Mouse (Mus musculus): ENCODE measurements at regions not wholly inside any gene's neighbourhood (a gene's known extent, or its start where the extent isn't known, plus 50 kb on each side); places are given as distances from the start of the nearest gene placed in this dataset.

DNA sequence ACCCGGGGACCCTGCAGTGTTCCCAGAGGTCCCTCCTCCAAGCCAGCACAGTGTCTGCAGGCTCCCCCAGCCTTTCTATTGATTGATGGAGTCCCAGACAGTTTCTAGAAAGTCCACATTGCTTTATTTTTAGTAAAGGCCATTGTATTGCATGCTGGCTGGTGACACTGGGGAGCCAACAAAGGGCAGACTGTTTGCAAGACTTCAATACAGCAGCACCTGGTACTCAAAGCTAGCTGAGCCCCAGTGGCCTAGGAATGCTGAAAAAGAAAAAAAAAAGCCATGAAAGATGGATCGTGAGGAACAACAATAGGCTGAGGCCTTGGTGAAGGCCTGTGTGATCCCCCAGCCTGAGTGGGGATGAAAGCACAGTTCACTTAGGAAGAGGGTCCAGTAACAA, 336.6 kb downstream of the Tns1 start:
- H3K27me3 ChIP-seq (ENCODE audit: control insufficient read depth, insufficient read depth, low read length), result no peaks in the 10 kb centered on the region
- no peak overlapping the region for H3K27ac ChIP-seq (ENCODE audit: low read depth, low read length)
- ATAC-seq (ENCODE audit: low read depth), result no peak
- H3K36me3 ChIP-seq (ENCODE audit: control insufficient read depth, insufficient read depth, low read length), result no peaks in the 10 kb centered on the region
- H3K9ac ChIP-seq (replicated peaks; ENCODE audit: low read depth, low read length), result no peak overlapping the region
- 13% methylated on average over 2 of the region's 2 CpGs for WGBS
- no peaks in the 10 kb centered on the region for H3K4me1 ChIP-seq (ENCODE audit: control insufficient read depth, insufficient read depth, low read length)
- no peak overlapping the region for H3K4me2 ChIP-seq (ENCODE audit: low read depth, low read length)
- no peak overlapping the region for H3K4me3 ChIP-seq (ENCODE audit: low read depth, low read length)
- H3K9me3 ChIP-seq (ENCODE audit: control insufficient read depth, low read length), result no peaks in the 10 kb centered on the region

- WGBS, result 66% methylated on average over 7 of the region's 7 CpGs
- Histone ChIP-seq H3K27ac (ENCODE audit: low read depth, low read length) (no peak overlapping the region), H3K4me2 (ENCODE audit: low read depth, low read length) (no peak overlapping the region), H3K4me1 (ENCODE audit: control insufficient read depth, insufficient read depth, low read length) (no peaks in the 10 kb centered on the region), H3K36me3 (ENCODE audit: control insufficient read depth, insufficient read depth, low read length) (no peaks in the 10 kb centered on the region), H3K9ac (replicated peaks; ENCODE audit: low read depth, low read length) (no peak overlapping the region), H3K4me3 (ENCODE audit: low read depth, low read length) (no peak overlapping the region), H3K9me3 (ENCODE audit: control insufficient read depth, low read length) (no peaks in the 10 kb centered on the region), H3K27me3 (ENCODE audit: control insufficient read depth, insufficient read depth, low read length) (no peaks in the 10 kb centered on the region)
- ATAC-seq (ENCODE audit: low read depth), result no peak
Measured at GRCm38 (mm10) chr1:73787224-73787623, 337.0 kb downstream of the Tns1 start.

DNA sequence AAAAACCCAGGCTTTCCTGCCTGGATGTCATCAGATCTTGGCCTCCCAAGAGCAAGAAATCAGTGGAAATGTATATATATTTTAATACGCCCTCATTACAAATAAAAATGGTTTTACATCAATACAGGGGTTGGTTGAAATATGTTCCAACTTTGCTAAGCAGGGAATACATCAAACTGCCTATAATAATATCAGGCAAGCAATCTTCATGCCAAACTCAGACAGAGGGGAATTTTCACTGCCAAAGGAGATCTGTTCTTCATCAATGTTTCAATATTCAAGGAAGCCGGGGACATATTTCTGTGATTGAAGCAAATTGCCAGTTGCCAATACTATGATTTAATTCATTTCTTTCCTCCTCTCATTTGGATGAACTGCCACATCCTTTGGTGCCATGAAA, 340.9 kb downstream of the Tns1 start:
- no peaks in the 10 kb centered on the region for H3K9me3 ChIP-seq (ENCODE audit: control insufficient read depth, low read length)
- no peaks in the 10 kb centered on the region for H3K27me3 ChIP-seq (ENCODE audit: control insufficient read depth, insufficient read depth, low read length)
- H3K9ac ChIP-seq (replicated peaks; ENCODE audit: low read depth, low read length), result no peak overlapping the region
- no peak for ATAC-seq (ENCODE audit: low read depth)
- WGBS, result 92% methylated on average over 2 of the region's 2 CpGs
- H3K4me2 ChIP-seq (ENCODE audit: low read depth, low read length), result no peak overlapping the region
- no peak overlapping the region for H3K27ac ChIP-seq (ENCODE audit: low read depth, low read length)
- H3K4me1 ChIP-seq (ENCODE audit: control insufficient read depth, insufficient read depth, low read length), result no peaks in the 10 kb centered on the region
- no peaks in the 10 kb centered on the region for H3K36me3 ChIP-seq (ENCODE audit: control insufficient read depth, insufficient read depth, low read length)
- H3K4me3 ChIP-seq (ENCODE audit: low read depth, low read length), result no peak overlapping the region

- no peaks in the 10 kb centered on the region for H3K4me1 ChIP-seq (ENCODE audit: control insufficient read depth, insufficient read depth, low read length)
- ATAC-seq (ENCODE audit: low read depth), result no peak
- no peaks in the 10 kb centered on the region for H3K27me3 ChIP-seq (ENCODE audit: control insufficient read depth, insufficient read depth, low read length)
- H3K9me3 ChIP-seq (ENCODE audit: control insufficient read depth, low read length), result no peaks in the 10 kb centered on the region
- H3K9ac ChIP-seq (replicated peaks; ENCODE audit: low read depth, low read length), result no peak overlapping the region
- WGBS, result 88% methylated on average over 2 of the region's 2 CpGs
- no peaks in the 10 kb centered on the region for H3K36me3 ChIP-seq (ENCODE audit: control insufficient read depth, insufficient read depth, low read length)
- H3K27ac ChIP-seq (ENCODE audit: low read depth, low read length), result no peak overlapping the region
- H3K4me3 ChIP-seq (ENCODE audit: low read depth, low read length), result no peak overlapping the region
- H3K4me2 ChIP-seq (ENCODE audit: low read depth, low read length), result no peak overlapping the region
Measured at GRCm38 (mm10) chr1:73782871-73783270, 341.4 kb downstream of the Tns1 start.

DNA sequence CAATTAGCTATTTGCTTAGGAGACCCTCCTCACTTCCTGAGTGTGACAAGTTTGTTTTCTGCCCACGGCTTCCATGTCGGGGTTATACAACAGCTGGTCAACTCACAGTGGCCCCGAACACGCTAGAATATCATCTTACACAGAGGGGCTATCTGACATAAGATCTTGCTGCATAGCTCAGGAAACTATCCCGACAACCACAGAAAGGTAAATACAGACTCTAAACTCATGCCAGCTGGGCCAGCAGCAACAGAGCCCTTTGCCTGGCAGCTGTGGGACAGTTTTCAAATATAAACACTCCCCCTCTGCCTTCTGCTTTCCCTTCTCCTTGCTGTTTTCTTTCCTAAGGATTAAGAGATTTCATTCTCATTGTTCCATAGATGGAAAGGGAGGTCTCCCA, 352.5 kb downstream of the Tns1 start:
- Histone ChIP-seq H3K9ac (replicated peaks; ENCODE audit: low read depth, low read length) (no peak overlapping the region), H3K36me3 (ENCODE audit: control insufficient read depth, insufficient read depth, low read length) (no peaks in the 10 kb centered on the region), H3K4me1 (ENCODE audit: control insufficient read depth, insufficient read depth, low read length) (no peaks in the 10 kb centered on the region), H3K9me3 (ENCODE audit: control insufficient read depth, low read length) (no peaks in the 10 kb centered on the region), H3K27me3 (ENCODE audit: control insufficient read depth, insufficient read depth, low read length) (no peaks in the 10 kb centered on the region), H3K4me3 (ENCODE audit: low read depth, low read length) (no peak overlapping the region), H3K27ac (ENCODE audit: low read depth, low read length) (no peak overlapping the region), H3K4me2 (ENCODE audit: low read depth, low read length) (no peak overlapping the region)
- no peak for ATAC-seq (ENCODE audit: low read depth)
- 81% methylated on average over 5 of the region's 5 CpGs for WGBS

- H3K4me3 ChIP-seq (ENCODE audit: low read depth, low read length), result no peak overlapping the region
- H3K9ac ChIP-seq (replicated peaks; ENCODE audit: low read depth, low read length), result no peak overlapping the region
- no peak for ATAC-seq (ENCODE audit: low read depth)
- no peaks in the 10 kb centered on the region for H3K4me1 ChIP-seq (ENCODE audit: control insufficient read depth, insufficient read depth, low read length)
- no peaks in the 10 kb centered on the region for H3K9me3 ChIP-seq (ENCODE audit: control insufficient read depth, low read length)
- 80% methylated on average over 5 of the region's 5 CpGs for whole genome bisulfite sequencing
- no peak overlapping the region for H3K27ac ChIP-seq (ENCODE audit: low read depth, low read length)
- H3K27me3 ChIP-seq (ENCODE audit: control insufficient read depth, insufficient read depth, low read length), result no peaks in the 10 kb centered on the region
- H3K4me2 ChIP-seq (ENCODE audit: low read depth, low read length), result no peak overlapping the region
- H3K36me3 ChIP-seq (ENCODE audit: control insufficient read depth, insufficient read depth, low read length), result no peaks in the 10 kb centered on the region
Measured at GRCm38 (mm10) chr1:73770631-73771030, 353.6 kb downstream of the Tns1 start.

DNA sequence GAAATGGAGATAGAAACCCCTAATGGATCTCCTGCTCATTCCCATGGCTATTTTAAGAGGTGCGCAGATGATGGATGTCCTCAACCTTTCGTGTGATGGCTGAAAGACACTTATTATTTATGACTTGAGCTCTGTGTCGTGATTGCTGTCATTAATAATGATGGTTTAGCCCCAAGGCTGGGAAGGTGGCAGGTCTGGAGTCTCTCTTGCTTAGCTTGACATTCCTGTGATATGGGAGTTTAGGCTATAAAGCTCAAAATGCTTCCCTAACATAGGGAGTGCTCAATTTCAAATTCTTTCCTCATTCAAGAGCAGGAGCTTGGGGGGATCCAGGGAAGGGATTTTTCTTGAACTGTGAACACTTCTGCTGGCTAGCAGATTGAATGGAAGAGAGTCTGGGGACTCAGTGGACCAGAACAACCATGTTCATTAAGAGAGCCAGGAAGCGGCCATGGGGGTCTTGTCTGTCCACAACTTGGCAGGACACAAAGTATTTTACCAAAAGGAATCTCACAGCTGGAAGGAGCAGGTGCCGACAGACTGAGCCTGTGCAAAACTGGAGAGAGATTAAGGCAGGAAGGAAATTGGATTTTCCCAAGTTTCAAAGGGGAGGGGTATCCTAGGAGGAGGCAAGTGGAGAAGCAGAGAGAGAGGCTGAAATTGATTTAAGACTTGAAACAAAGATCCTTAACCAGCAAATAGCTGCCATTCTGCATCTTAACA, 359.5 kb downstream of the Tns1 start:
- Histone ChIP-seq H3K27ac (ENCODE audit: low read depth, low read length) (no peak overlapping the region), H3K27me3 (ENCODE audit: control insufficient read depth, insufficient read depth, low read length) (no peaks in the 10 kb centered on the region), H3K4me2 (ENCODE audit: low read depth, low read length) (no peak overlapping the region), H3K9me3 (ENCODE audit: control insufficient read depth, low read length) (no peaks in the 10 kb centered on the region), H3K4me3 (ENCODE audit: low read depth, low read length) (no peak overlapping the region), H3K36me3 (ENCODE audit: control insufficient read depth, insufficient read depth, low read length) (no peaks in the 10 kb centered on the region), H3K4me1 (ENCODE audit: control insufficient read depth, insufficient read depth, low read length) (no peaks in the 10 kb centered on the region), H3K9ac (replicated peaks; ENCODE audit: low read depth, low read length) (no peak overlapping the region)
- WGBS, result 59% methylated on average over 5 of the region's 5 CpGs
- no peak for ATAC-seq (ENCODE audit: low read depth)

- H3K4me2 ChIP-seq (ENCODE audit: low read depth, low read length), result no peak overlapping the region
- H3K4me1 ChIP-seq (ENCODE audit: control insufficient read depth, insufficient read depth, low read length), result no peaks in the 10 kb centered on the region
- WGBS, result 36% methylated on average over 11 of the region's 11 CpGs
- no peak overlapping the region for H3K27ac ChIP-seq (ENCODE audit: low read depth, low read length)
- H3K36me3 ChIP-seq (ENCODE audit: control insufficient read depth, insufficient read depth, low read length), result no peaks in the 10 kb centered on the region
- no peaks in the 10 kb centered on the region for H3K27me3 ChIP-seq (ENCODE audit: control insufficient read depth, insufficient read depth, low read length)
- ATAC-seq (ENCODE audit: low read depth), result peak; percentile 81
- H3K4me3 ChIP-seq (ENCODE audit: low read depth, low read length), result no peak overlapping the region
- H3K9me3 ChIP-seq (ENCODE audit: control insufficient read depth, low read length), result no peaks in the 10 kb centered on the region
- no peak overlapping the region for H3K9ac ChIP-seq (replicated peaks; ENCODE audit: low read depth, low read length)
Measured at GRCm38 (mm10) chr1:73758110-73759061, 365.9 kb downstream of the Tns1 start.

DNA sequence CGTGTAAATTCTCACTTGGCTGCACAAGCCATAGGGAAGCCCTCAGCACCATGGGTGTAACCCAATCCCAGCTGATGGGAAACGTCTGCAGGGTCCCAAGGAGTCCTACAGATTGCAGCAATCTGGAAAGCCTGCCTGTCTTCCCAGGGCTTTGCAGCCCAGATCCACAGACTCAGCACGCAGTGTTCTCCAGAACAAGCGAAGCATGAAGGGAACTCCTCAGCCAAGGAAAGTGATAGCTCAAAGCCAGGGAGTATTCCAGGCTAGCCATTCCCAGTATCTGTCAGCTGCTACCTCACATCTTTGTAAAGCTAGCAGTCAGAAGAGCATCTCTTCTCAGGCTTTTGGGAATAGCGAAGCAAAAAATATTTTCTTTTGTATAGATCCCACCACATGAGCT, 368.5 kb downstream of the Tns1 start:
- 69% methylated on average over 5 of the region's 5 CpGs for WGBS
- no peak overlapping the region for H3K4me3 ChIP-seq (ENCODE audit: low read depth, low read length)
- H3K36me3 ChIP-seq (ENCODE audit: control insufficient read depth, insufficient read depth, low read length), result no peaks in the 10 kb centered on the region
- H3K4me1 ChIP-seq (ENCODE audit: control insufficient read depth, insufficient read depth, low read length), result no peaks in the 10 kb centered on the region
- no peak overlapping the region for H3K4me2 ChIP-seq (ENCODE audit: low read depth, low read length)
- no peaks in the 10 kb centered on the region for H3K9me3 ChIP-seq (ENCODE audit: control insufficient read depth, low read length)
- H3K27ac ChIP-seq (ENCODE audit: low read depth, low read length), result no peak overlapping the region
- no peak overlapping the region for H3K9ac ChIP-seq (replicated peaks; ENCODE audit: low read depth, low read length)
- no peak for ATAC-seq (ENCODE audit: low read depth)
- no peaks in the 10 kb centered on the region for H3K27me3 ChIP-seq (ENCODE audit: control insufficient read depth, insufficient read depth, low read length)

Measured in neural tube, embryonic 14.5 days (tissue).